Mouse (Mus musculus) liver, adult 2 months (tissue): ENCODE results near the gene Kalrn.

Experiments used
- CTCF ChIP-seq: fragments of 200-500 bp; IDR thresholded peaks from 2 replicates; pipeline ENCODE4 v1.5.1; 2011; ENCODE audit warnings: low read depth, low read length, control low read depth
- POLR2A ChIP-seq: fragments of 200-500 bp; IDR thresholded peaks from 2 replicates; pipeline ENCODE4 v1.6.1; 2011; ENCODE audit warnings: low read length, control low read depth; ENCODE audit not compliant: insufficient read depth; ENCODE audit errors: extremely low read depth

GRCm38 (mm10) chr16:34264671-34265070 is 308.7 kb downstream of the Kalrn start:
- TF ChIP-seq CTCF (no peak), POLR2A (no peak)
